Mouse (Mus musculus) CH12.LX (cell line): ENCODE measurements around the gene Rd3l. TPM values are rescaled to one million over a fixed set of nuclear protein-coding genes. Genes with fewer than 3 reads are reported as not detected.

Source experiments
- DNase-seq: peaks from one replicate; pipeline ENCODE4 v3.0.0-alpha.2; 2013; ENCODE audit errors: extremely low read depth
- H3K27ac ChIP-seq: 2 replicates; pipeline ENCODE4 v1.5.1; 2012; ENCODE audit warnings: low read depth, mild to moderate bottlenecking, control low read depth, moderate library complexity; ENCODE audit not compliant: insufficient read depth
- H3K27me3 ChIP-seq: replicated peaks from 2 replicates; pipeline ENCODE3; 2012; ENCODE audit warnings: inconsistent platforms
- H3K36me3 ChIP-seq, 2 experiments: replicated peaks in 1 of 2; 2 replicates each; pipeline versions ENCODE3 to v1.6.1; 2012; ENCODE audit warnings: inconsistent platforms in 1 of 2, low read length in 1 of 2, mild to moderate bottlenecking in 1 of 2, mixed read lengths in 1 of 2, moderate library complexity in 1 of 2; ENCODE audit not compliant: control insufficient read depth in 1 of 2, insufficient read depth in 1 of 2
- H3K4me1 ChIP-seq, 2 experiments: 2 replicates each; pipeline ENCODE4 v1.6.1; 2012; ENCODE audit warnings: inconsistent platforms in 1 of 2, moderate library complexity in 1 of 2; ENCODE audit not compliant: insufficient read depth in 2 of 2, control insufficient read depth in 1 of 2
- H3K4me2 ChIP-seq: 2 replicates; pipeline ENCODE4 v1.6.1; 2012; ENCODE audit warnings: low read depth, mild to moderate bottlenecking, control low read depth; ENCODE audit not compliant: poor library complexity, insufficient read depth, severe bottlenecking
- H3K4me3 ChIP-seq, 3 experiments: fragments of 150-350 bp in 1 of 3; sonication (generic) in 1 of 3; replicated peaks in 1 of 3; 2 replicates each; pipeline versions ENCODE3 to v1.5.1; 2011 to 2012; ENCODE audit warnings: low read depth in 2 of 3, low read length in 2 of 3, mild to moderate bottlenecking in 2 of 3, moderate library complexity in 2 of 3, control low read depth in 1 of 3, improper control_type of control experiment in 1 of 3, inconsistent platforms in 1 of 3, mixed read lengths in 1 of 3; ENCODE audit not compliant: poor library complexity in 1 of 3
- H3K79me2 ChIP-seq: replicated peaks from 2 replicates; pipeline ENCODE4 v1.6.1; 2012; ENCODE audit warnings: mild to moderate bottlenecking, moderate library complexity; ENCODE audit not compliant: control insufficient read depth, poor library complexity, insufficient read depth, severe bottlenecking; ENCODE audit errors: extremely low read depth
- H3K9ac ChIP-seq: 2 replicates; pipeline ENCODE4 v1.6.1; 2012; ENCODE audit warnings: low read depth, mild to moderate bottlenecking, control low read depth, moderate library complexity; ENCODE audit not compliant: insufficient read depth
- H3K9me3 ChIP-seq: replicated peaks from 2 replicates; pipeline ENCODE3; 2012; ENCODE audit warnings: low read length, inconsistent platforms, mixed read lengths
- BHLHE40 ChIP-seq: IDR thresholded peaks from 2 replicates; pipeline ENCODE4 v1.6.1; 2011; ENCODE audit warnings: mild to moderate bottlenecking, low read depth, low read length, improper control_type of control experiment
- CHD1 ChIP-seq: IDR thresholded peaks from 2 replicates; pipeline ENCODE4 v1.6.1; 2012; ENCODE audit warnings: low read depth, low read length, improper control_type of control experiment, inconsistent platforms
- IRF4 ChIP-seq: IDR thresholded peaks from 2 replicates; pipeline ENCODE4 v1.6.1; 2014; ENCODE audit warnings: low read depth, mild to moderate bottlenecking, inconsistent platforms, low read length, improper control_type of control experiment
- KAT2A ChIP-seq: IDR thresholded peaks from 2 replicates; pipeline ENCODE4 v1.6.1; 2012; ENCODE audit warnings: low read length, improper control_type of control experiment, inconsistent platforms; ENCODE audit not compliant: insufficient replicate concordance
- MAZ ChIP-seq: IDR thresholded peaks from 2 replicates; pipeline ENCODE4 v1.6.1; 2012; ENCODE audit warnings: low read depth, mild to moderate bottlenecking, inconsistent platforms, low read length, improper control_type of control experiment, moderate library complexity
- POLR2A ChIP-seq: IDR thresholded peaks from 2 replicates; pipeline ENCODE4 v1.6.1; 2011; ENCODE audit warnings: low read depth, mild to moderate bottlenecking, improper control_type of control experiment, low read length
- RAD21 ChIP-seq: IDR thresholded peaks from 2 replicates; pipeline ENCODE4 v1.6.1; 2011; ENCODE audit warnings: low read depth, mild to moderate bottlenecking, low read length, improper control_type of control experiment, moderate library complexity
- SIN3A ChIP-seq: IDR thresholded peaks from 2 replicates; pipeline ENCODE4 v1.6.1; 2012; ENCODE audit warnings: low read length, improper control_type of control experiment, inconsistent platforms
- TCF12 ChIP-seq: IDR thresholded peaks from 2 replicates; pipeline ENCODE4 v1.6.1; 2014; ENCODE audit warnings: low read depth, mild to moderate bottlenecking, inconsistent platforms, low read length, improper control_type of control experiment
- USF1 ChIP-seq: IDR thresholded peaks from 2 replicates; pipeline ENCODE4 v1.6.1; 2014; ENCODE audit warnings: low read depth, mild to moderate bottlenecking, inconsistent platforms, low read length, improper control_type of control experiment
- USF2 ChIP-seq: conservative IDR thresholded peaks from 2 replicates; pipeline ENCODE4 v1.6.1; 2011; ENCODE audit warnings: low read depth, low read length, improper control_type of control experiment
- ZKSCAN1 ChIP-seq: IDR thresholded peaks from 2 replicates; pipeline ENCODE4 v1.6.1; 2012; ENCODE audit warnings: low read depth, inconsistent platforms, low read length, improper control_type of control experiment, borderline replicate concordance
- ZNF384 ChIP-seq: IDR thresholded peaks from 2 replicates; pipeline ENCODE4 v1.6.1; 2012; ENCODE audit warnings: low read depth, low read length, improper control_type of control experiment, inconsistent platforms
- dilution Hi-C: fragments of 300-500 bp; cut with MboI; formaldehyde crosslinking; loops from 2 replicates; pipeline ENCODE4 v1.14.3; 2020; ENCODE audit warnings: low sequenced_read_pairs; ENCODE audit not compliant: extremely low pct_unique_long_range_greater_than_20kb, extremely low pct_ligation_motif_present
- in situ Hi-C: fragments of 300-500 bp; cut with MboI; formaldehyde crosslinking; loops from 3 replicates; pipeline ENCODE4 v1.14.3; 2019; ENCODE audit warnings: low sequenced_read_pairs, low pct_ligation_motif_present, low pct_unique_long_range_greater_than_20kb, mixed read lengths
- polyA plus RNA-seq: library from polyadenylated mRNA; unstranded; fragments of >175 nt; gene quantifications from 2 replicates; pipeline ENCODE4 v1.2.1, GENCODE M21; 2012; ENCODE audit warnings: low read depth; ENCODE audit not compliant: insufficient read length
- total RNA-seq, 2 experiments: library from RNA; depleted of rRNA; stranded (reverse); fragments of 300-350 nt in 1 of 2; fragments of >200 nt in 1 of 2; gene quantifications; 2 replicates each; pipeline ENCODE4 v1.2.3; 2012 to 2014

Rd3l gene
- not detected in 2 replicates for total RNA-seq (2012; rRNA removed)
- not detected in 2 replicates for total RNA-seq (2014; rRNA removed)
- polyA plus RNA-seq = not detected in 2 replicates

DNA sequence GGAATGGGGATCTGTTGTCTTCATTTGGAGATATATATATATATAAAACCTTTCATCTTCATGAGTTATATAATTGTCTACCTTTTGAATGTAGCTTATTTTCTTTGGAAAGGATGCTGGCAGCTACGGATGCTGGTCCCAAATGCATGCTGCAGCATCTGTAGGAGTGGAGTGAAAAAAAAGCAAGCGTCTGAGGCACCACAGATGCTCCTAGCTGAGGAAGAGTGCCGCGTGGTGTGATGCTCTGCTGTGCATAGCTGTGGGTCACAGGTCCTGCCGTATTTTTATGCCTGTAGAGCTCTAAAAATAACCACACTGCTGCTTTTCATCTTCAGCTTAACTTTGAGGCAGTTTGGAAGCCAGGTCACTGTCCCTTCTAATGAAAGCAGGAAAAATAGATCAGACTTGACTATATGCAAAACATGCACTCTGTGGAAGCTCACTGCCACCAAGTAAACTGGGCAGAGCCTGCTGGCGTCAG, at the start of gene Rd3l:
Rd3l (minus strand) TSS at position 431 of the 481 bp plus-strand sequence.
- H3K4me2 ChIP-seq = no peak within 1 kb of the TSS
- no peaks in the 10 kb centered on the region for H3K79me2 ChIP-seq
- no peak for TF ChIP-seq KAT2A
- no peak for TF ChIP-seq TCF12
- no peak for TF ChIP-seq USF2
- TF ChIP-seq POLR2A = no peak
- no peak within 1 kb of the TSS for H3K27ac ChIP-seq
- no peak within 1 kb of the TSS for H3K4me3 ChIP-seq
- H3K27me3 ChIP-seq = peaks cover 18% of the 10 kb centered on the region
- dilution Hi-C loops (no loop called here), in situ Hi-C loops (no loop called here)
- no peak for DNase-seq
- H3K4me1 ChIP-seq = peaks cover 5 to 12% of the 10 kb centered on the region in 2 experiments; a peak in 3 of 4 replicates
- H3K9ac ChIP-seq = no peak within 1 kb of the TSS
- no peaks in the 10 kb centered on the region for H3K36me3 ChIP-seq
- H3K9me3 ChIP-seq = no peaks in the 10 kb centered on the region

- H3K9me3 ChIP-seq = peaks cover 28% of the 10 kb centered on the region
- no peaks in the 10 kb centered on the region for H3K79me2 ChIP-seq
- no peak overlapping the region for H3K9ac ChIP-seq
- no peak for TF ChIP-seq USF2
- no peak for TF ChIP-seq BHLHE40
- TF ChIP-seq RAD21 = no peak
- TF ChIP-seq KAT2A = no peak
- no peak for TF ChIP-seq IRF4
- no peak for TF ChIP-seq ZKSCAN1
- no peak for TF ChIP-seq USF1
- no peak for TF ChIP-seq ZNF384
- TF ChIP-seq SIN3A = no peak
- no peak for TF ChIP-seq MAZ
- H3K4me1 ChIP-seq = no peaks in the 10 kb centered on the region
- H3K27ac ChIP-seq = no peak overlapping the region
- no peak overlapping the region for H3K4me2 ChIP-seq
- no peak for DNase-seq
- dilution Hi-C loops (no loop called here), in situ Hi-C loops (no loop called here)
- no peaks in the 10 kb centered on the region for H3K36me3 ChIP-seq
- peaks cover 60% of the 10 kb centered on the region for H3K27me3 ChIP-seq
- no peak overlapping the region for H3K4me3 ChIP-seq
Observed at GRCm38 (mm10) chr12:112027408-112027807, 46.3 kb upstream of the Rd3l start.

GRCm38 (mm10) chr12:112025907-112026645, 45.0 kb upstream of the Rd3l start:
- Histone ChIP-seq H3K9ac (no peak overlapping the region), H3K4me2 (no peak overlapping the region)

More at GRCm38 (mm10) chr12:112025907-112026645, 45.0 kb upstream of the Rd3l start:
- TF ChIP-seq CHD1 = no peak
- DNase-seq = no peak
- H3K36me3 ChIP-seq = no peaks in the 10 kb centered on the region
- peaks cover 35% of the 10 kb centered on the region for H3K9me3 ChIP-seq
- in situ Hi-C loops = no loop called here
- peaks cover 48% of the 10 kb centered on the region for H3K27me3 ChIP-seq
- H3K4me3 ChIP-seq = no peak overlapping the region
- no peaks in the 10 kb centered on the region for H3K79me2 ChIP-seq
- dilution Hi-C loops = no loop called here
- H3K4me1 ChIP-seq = no peaks in the 10 kb centered on the region
- no peak overlapping the region for H3K27ac ChIP-seq
